Mouse (Mus musculus) testis, adult 2 months (tissue): Measurements from ENCODE around the gene Atp6v1g3. TPM values are rescaled to one million over a fixed set of nuclear protein-coding genes. Genes with fewer than 3 reads are reported as not detected.

ENCODE experiments used
- H3K27ac ChIP-seq: fragments of 200-500 bp; 2 replicates; pipeline ENCODE4 v1.5.1; 2012; ENCODE audit warnings: low read depth, low read length; ENCODE audit not compliant: control insufficient read depth, insufficient read depth
- H3K27me3 ChIP-seq: fragments of 200-500 bp; 2 replicates; pipeline ENCODE4 v1.6.1; 2012; ENCODE audit warnings: mild to moderate bottlenecking, low read length, moderate library complexity; ENCODE audit not compliant: control insufficient read depth, insufficient read depth
- H3K36me3 ChIP-seq: fragments of 200-500 bp; 2 replicates; pipeline ENCODE4 v1.6.1; 2012; ENCODE audit warnings: mild to moderate bottlenecking, low read length; ENCODE audit not compliant: control insufficient read depth, insufficient read depth
- H3K4me1 ChIP-seq: fragments of 200-500 bp; 2 replicates; pipeline ENCODE4 v1.6.1; 2012; ENCODE audit warnings: low read length; ENCODE audit not compliant: control insufficient read depth, insufficient read depth
- H3K4me3 ChIP-seq: fragments of 200-500 bp; 2 replicates; pipeline ENCODE4 v1.5.1; 2012; ENCODE audit warnings: low read depth, mild to moderate bottlenecking, low read length, moderate library complexity, mixed read lengths; ENCODE audit not compliant: control insufficient read depth
- CTCF ChIP-seq: fragments of 200-500 bp; IDR thresholded peaks from 2 replicates; pipeline ENCODE4 v1.5.1; 2012; ENCODE audit warnings: low read depth, mild to moderate bottlenecking, inconsistent platforms, low read length, moderate library complexity; ENCODE audit not compliant: control insufficient read depth, insufficient read depth, insufficient replicate concordance
- POLR2A ChIP-seq: fragments of 200-500 bp; IDR thresholded peaks from 2 replicates; pipeline ENCODE4 v1.6.1; 2012; ENCODE audit warnings: low read depth, mild to moderate bottlenecking, inconsistent platforms, low read length, moderate library complexity; ENCODE audit not compliant: control insufficient read depth
- polyA plus RNA-seq: library from polyadenylated mRNA; depleted of rRNA; stranded (reverse); fragments of >200 nt; gene quantifications from 2 replicates; pipeline ENCODE4 v1.2.3, GENCODE M21; 2012

Atp6v1g3 gene
- polyA plus RNA-seq, 1 experiment, result not detected

- Histone ChIP-seq H3K4me3 (no peak overlapping the region), H3K27me3 (no peaks in the 10 kb centered on the region), H3K27ac (no peak overlapping the region), H3K36me3 (no peaks in the 10 kb centered on the region), H3K4me1 (no peaks in the 10 kb centered on the region)
- TF ChIP-seq CTCF (no peak), POLR2A (no peak)
These were observed 11.1 kb upstream of the Atp6v1g3 start for GRCm38 (mm10) chr1:138262408-138262807.

GRCm38 (mm10) chr1:138267465-138268055, 6.0 kb upstream of the Atp6v1g3 start:
- H3K36me3 ChIP-seq, result no peaks in the 10 kb centered on the region
- no peaks in the 10 kb centered on the region for H3K27me3 ChIP-seq
- no peak overlapping the region for H3K27ac ChIP-seq
- no peak overlapping the region for H3K4me3 ChIP-seq
- TF ChIP-seq POLR2A (no peak), CTCF (no peak)
- no peaks in the 10 kb centered on the region for H3K4me1 ChIP-seq

GRCm38 (mm10) chr1:138274930-138275329, 1.4 kb downstream of the Atp6v1g3 start:
- TF ChIP-seq POLR2A (no peak), CTCF (no peak)
- Histone ChIP-seq H3K4me3 (no peak overlapping the region), H3K27ac (no peak overlapping the region), H3K36me3 (no peaks in the 10 kb centered on the region), H3K27me3 (no peaks in the 10 kb centered on the region), H3K4me1 (no peaks in the 10 kb centered on the region)

GRCm38 (mm10) chr1:138275859-138276258, 2.3 kb downstream of the Atp6v1g3 start:
- Histone ChIP-seq H3K4me3 (no peak overlapping the region), H3K27me3 (no peaks in the 10 kb centered on the region), H3K4me1 (no peaks in the 10 kb centered on the region), H3K27ac (no peak overlapping the region), H3K36me3 (no peaks in the 10 kb centered on the region)
- no peak for TF ChIP-seq POLR2A
- no peak; the same call in 1 of the 2 replicates for TF ChIP-seq CTCF

- Histone ChIP-seq H3K27ac (no peak overlapping the region), H3K4me1 (peaks cover 2% of the 10 kb centered on the region; the same call in 1 of the 2 replicates), H3K27me3 (no peaks in the 10 kb centered on the region), H3K4me3 (no peak overlapping the region), H3K36me3 (no peaks in the 10 kb centered on the region)
- TF ChIP-seq CTCF (no peak), POLR2A (no peak)
These were observed 7.6 kb downstream of the Atp6v1g3 start for GRCm38 (mm10) chr1:138281139-138281538.

- Histone ChIP-seq H3K27me3 (no peaks in the 10 kb centered on the region), H3K4me3 (no peak overlapping the region), H3K4me1 (peaks cover 2% of the 10 kb centered on the region; the same call in 1 of the 2 replicates), H3K36me3 (no peaks in the 10 kb centered on the region), H3K27ac (no peak overlapping the region)
- TF ChIP-seq CTCF, result no peak
- TF ChIP-seq POLR2A, result no peak
These were observed 9.0 kb downstream of the Atp6v1g3 start for GRCm38 (mm10) chr1:138282413-138283141.

- no peaks in the 10 kb centered on the region for H3K27me3 ChIP-seq
- no peak overlapping the region for H3K27ac ChIP-seq
- TF ChIP-seq POLR2A, result no peak
- TF ChIP-seq CTCF, result no peak
- H3K36me3 ChIP-seq, result no peaks in the 10 kb centered on the region
- H3K4me3 ChIP-seq, result no peak overlapping the region
- H3K4me1 ChIP-seq, result peaks cover 2% of the 10 kb centered on the region; the same call in 1 of the 2 replicates
These were observed 14.1 kb downstream of the Atp6v1g3 start for GRCm38 (mm10) chr1:138287665-138288064.
